7 mouse cellular contexts compared by ENCODE assay signal in the genomic region with DNA sequence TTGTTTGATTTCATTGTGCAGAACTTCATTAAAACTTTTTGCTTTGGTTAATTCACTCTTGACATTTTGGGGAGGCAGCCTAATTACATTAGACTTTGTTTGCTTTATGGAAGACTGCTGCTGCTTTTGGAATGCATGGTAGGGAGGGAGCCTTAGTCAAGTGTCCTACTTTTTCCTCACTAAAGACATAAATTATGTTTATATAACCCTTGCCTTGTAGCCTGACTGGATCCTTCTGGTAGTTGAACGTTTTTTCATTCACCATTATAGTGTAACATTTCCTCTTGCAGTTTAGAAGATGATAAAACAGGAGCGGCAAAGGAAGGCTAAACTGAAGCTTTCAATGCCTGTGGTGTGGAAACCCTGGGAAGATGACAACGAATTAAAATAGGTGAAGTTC. TPM values are rescaled to one million over a fixed set of nuclear protein-coding genes. Genes with fewer than 3 reads are reported as not detected.
DNase-seq lines count a peak whose midpoint lies in the region; ATAC-seq and TF ChIP-seq lines count a peak whose summit lies in the region.

No protein-coding gene starts in this region.

- peak overlapping the region; percentile 98 for H3K4me3 ChIP-seq in megakaryocyte, embryonic 14.5 days (replicated peaks)
- peak overlapping the region; percentile 86 for H3K4me3 ChIP-seq in forebrain, embryonic 14.5 days (ENCODE audit: low read depth, low read length)
- H3K4me3 ChIP-seq in limb, embryonic 14.5 days (replicated peaks; ENCODE audit: low read length), result peak overlapping the region; percentile 90
- H3K4me3 ChIP-seq in stomach, embryonic 16.5 days (replicated peaks; ENCODE audit: low read length), result peak overlapping the region; percentile 95

- no peak for DNase-seq in forebrain, embryonic 14.5 days (ENCODE audit: low spot score)
- no peak for DNase-seq in limb, embryonic 14.5 days (ENCODE audit: low spot score)
- no peak for DNase-seq in retina, embryonic 14.5 days (ENCODE audit: low spot score)
- no peak for DNase-seq in left cerebral cortex, postnatal 4 days

- intact Hi-C loops in left cerebral cortex, postnatal 4 days (cut with DNase I), result loop anchor here (5.0 kb wide), 2 partner anchors 116 to 171 kb away; a partner anchor contains a TSS

- no peaks in the 10 kb centered on the region for H3K9me3 ChIP-seq in megakaryocyte, embryonic 14.5 days
- H3K9me3 ChIP-seq in forebrain, embryonic 14.5 days (replicated peaks; ENCODE audit: control insufficient read depth, low read length), result no peaks in the 10 kb centered on the region
- H3K9me3 ChIP-seq in limb, embryonic 14.5 days (ENCODE audit: control insufficient read depth, low read length), result no peaks in the 10 kb centered on the region
- no peaks in the 10 kb centered on the region for H3K9me3 ChIP-seq in stomach, embryonic 16.5 days (replicated peaks; ENCODE audit: control insufficient read depth, low read length)

- H3K4me1 ChIP-seq in megakaryocyte, embryonic 14.5 days, result peaks cover 33% of the 10 kb centered on the region
- H3K4me1 ChIP-seq in forebrain, embryonic 14.5 days (ENCODE audit: control insufficient read depth, insufficient read depth, low read length), result no peaks in the 10 kb centered on the region
- H3K4me1 ChIP-seq in limb, embryonic 14.5 days (ENCODE audit: control insufficient read depth, insufficient read depth, low read length), result peaks cover 8% of the 10 kb centered on the region
- H3K4me1 ChIP-seq in stomach, embryonic 16.5 days (ENCODE audit: control insufficient read depth, insufficient read depth, low read length), result peaks cover 18% of the 10 kb centered on the region

- peak overlapping the region; percentile 92 for H3K9ac ChIP-seq in forebrain, embryonic 14.5 days (ENCODE audit: low read length)
- H3K9ac ChIP-seq in limb, embryonic 14.5 days (ENCODE audit: low read depth, low read length, severe bottlenecking), result peak overlapping the region; percentile 90
- H3K9ac ChIP-seq in stomach, embryonic 16.5 days (ENCODE audit: low read length), result peak overlapping the region; percentile 96; the same call in 1 of the 2 replicates

- 0 out of 2 replicates have a peak overlapping the region, but pooled peaks have one; percentile 77 for H3K27ac ChIP-seq in forebrain, embryonic 14.5 days (ENCODE audit: low read depth, low read length)
- peak overlapping the region; percentile 81 for H3K27ac ChIP-seq in limb, embryonic 14.5 days (replicated peaks; ENCODE audit: low read depth, low read length)
- peak overlapping the region; percentile 88; the same call in 1 of the 2 replicates for H3K27ac ChIP-seq in stomach, embryonic 16.5 days (ENCODE audit: low read length)

- peak overlapping the region; percentile 67 for H3K4me2 ChIP-seq in forebrain, embryonic 14.5 days (ENCODE audit: low read length)
- peak overlapping the region; percentile 81 for H3K4me2 ChIP-seq in limb, embryonic 14.5 days (replicated peaks; ENCODE audit: low read depth, low read length, severe bottlenecking)
- peak overlapping the region; percentile 81 for H3K4me2 ChIP-seq in stomach, embryonic 16.5 days (ENCODE audit: low read depth, low read length)

- no peaks in the 10 kb centered on the region for H3K36me3 ChIP-seq in megakaryocyte, embryonic 14.5 days (replicated peaks; ENCODE audit: low read length)
- no peaks in the 10 kb centered on the region for H3K36me3 ChIP-seq in forebrain, embryonic 14.5 days (ENCODE audit: control insufficient read depth, insufficient read depth, low read length)
- no peaks in the 10 kb centered on the region for H3K36me3 ChIP-seq in limb, embryonic 14.5 days (ENCODE audit: control insufficient read depth, insufficient read depth, low read length)
- no peaks in the 10 kb centered on the region for H3K36me3 ChIP-seq in stomach, embryonic 16.5 days (ENCODE audit: control insufficient read depth, insufficient read depth, low read length)

- H3K27me3 ChIP-seq in megakaryocyte, embryonic 14.5 days (replicated peaks), result no peaks in the 10 kb centered on the region
- no peaks in the 10 kb centered on the region for H3K27me3 ChIP-seq in forebrain, embryonic 14.5 days (replicated peaks; ENCODE audit: control insufficient read depth, insufficient read depth, low read length)
- H3K27me3 ChIP-seq in limb, embryonic 14.5 days (ENCODE audit: control insufficient read depth, insufficient read depth, low read length), result no peaks in the 10 kb centered on the region
- H3K27me3 ChIP-seq in stomach, embryonic 16.5 days (ENCODE audit: control insufficient read depth, insufficient read depth, low read length), result no peaks in the 10 kb centered on the region

- 4% methylated on average over 3 of the region's 3 CpGs for WGBS in forebrain, embryonic 14.5 days
- 2% methylated on average over 3 of the region's 3 CpGs for WGBS in limb, embryonic 14.5 days
- WGBS in stomach, embryonic 16.5 days, result 2% methylated on average over 3 of the region's 3 CpGs

- ATAC-seq in megakaryocyte, adult 5-6 weeks (ENCODE audit: poor library complexity, severe bottlenecking), result no peak
- 0 out of 2 replicates have a peak, but pooled peaks have one; percentile 6 for ATAC-seq in forebrain, embryonic 14.5 days
- no peak for ATAC-seq in limb, embryonic 14.5 days (ENCODE audit: low FRiP score, low read depth)
- no peak for ATAC-seq in stomach, embryonic 16.5 days (ENCODE audit: insufficient read depth, low FRiP score)

- no peak for TF ChIP-seq POLR2A in limb, embryonic 14.5 days (IDR thresholded peaks at IDR 0.05; ENCODE audit: borderline replicate concordance, extremely low read depth, insufficient read depth, insufficient read length)

RNA-seq across cellular contexts. Expression of a gene that starts 0.4 kb away (rescaled TPM):
- 0.75 TPM in 1 of 2 replicates, not detected in the other for polyA plus RNA-seq in megakaryocyte, embryonic 14.5 days (2012; ENCODE audit: insufficient read depth, low replicate concordance)
- total RNA-seq in megakaryocyte, adult 5-6 weeks (2015), result 7.9 and 9.0 TPM in 2 replicates
- total RNA-seq in megakaryocyte, adult 5-6 weeks (2017), result 7.5 and 9.4 TPM in 2 replicates
- 5.5 and 6.4 TPM in 2 replicates for polyA plus RNA-seq in forebrain, embryonic 14.5 days (2014; fragmentation: Nextera tagmentation; extraction: Ambion mirVana)
- polyA plus RNA-seq in limb, embryonic 14.5 days (2012; rRNA removed), result 11.8 and 12.2 TPM in 2 replicates
- polyA plus RNA-seq in limb, embryonic 14.5 days (2014; fragmentation: Nextera tagmentation; extraction: Ambion mirVana), result 12.2 and 14.0 TPM in 2 replicates
- polyA plus RNA-seq in stomach, embryonic 16.5 days (2015; fragmentation: Nextera tagmentation; extraction: Ambion mirVana), result 13.2 and 13.5 TPM in 2 replicates
- total RNA-seq in left cerebral cortex, postnatal 4 days (2021), result 10 to 100 TPM; 16.8 to 17.1 TPM
